Mouse (Mus musculus): ENCODE data around the gene Actr6. TPM values are rescaled to one million over a fixed set of nuclear protein-coding genes. Genes with fewer than 3 reads are reported as not detected.
A peak's percentile ranks its signal among the peaks of the same experiment; 100 is the strongest.

The Actr6 gene
- 10 to 100 TPM; 11.5 to 12.2 TPM for total RNA-seq (2021)

GRCm38 (mm10) chr10:89732001-89732794 lies at the start of gene Actr6:
Actr6 (minus strand) TSS chr10:89732295.
- peak; percentile 82 for DNase-seq (ENCODE audit: low spot score)
- intact Hi-C loops (cut with DNase I): loop anchor here (2.0 kb wide), 1 partner anchor 45 kb away; the partner anchor contains the start of gene Scyl2

DNA sequence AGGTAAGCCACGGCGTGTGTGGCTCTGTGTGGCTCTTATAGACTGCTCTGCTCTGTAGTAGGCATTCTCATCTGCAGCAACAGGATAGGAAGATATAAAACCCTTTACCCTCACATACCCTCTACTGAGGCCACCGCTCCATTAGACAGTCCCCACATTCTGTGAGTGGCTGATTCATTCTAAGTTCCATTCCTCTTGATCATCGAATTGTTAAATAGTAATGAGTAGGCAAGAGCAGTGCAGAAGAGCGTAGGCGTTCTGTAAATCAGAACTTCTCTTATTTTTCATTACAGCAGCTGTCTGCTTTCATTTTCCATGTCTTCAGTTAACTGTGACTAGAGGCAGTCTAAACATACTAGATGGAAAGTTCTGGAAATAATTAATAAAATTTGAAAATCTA lies 43.9 kb upstream of the Actr6 start:
- no peak for DNase-seq (ENCODE audit: low spot score)
- intact Hi-C loops (cut with DNase I): no loop called here

DNA sequence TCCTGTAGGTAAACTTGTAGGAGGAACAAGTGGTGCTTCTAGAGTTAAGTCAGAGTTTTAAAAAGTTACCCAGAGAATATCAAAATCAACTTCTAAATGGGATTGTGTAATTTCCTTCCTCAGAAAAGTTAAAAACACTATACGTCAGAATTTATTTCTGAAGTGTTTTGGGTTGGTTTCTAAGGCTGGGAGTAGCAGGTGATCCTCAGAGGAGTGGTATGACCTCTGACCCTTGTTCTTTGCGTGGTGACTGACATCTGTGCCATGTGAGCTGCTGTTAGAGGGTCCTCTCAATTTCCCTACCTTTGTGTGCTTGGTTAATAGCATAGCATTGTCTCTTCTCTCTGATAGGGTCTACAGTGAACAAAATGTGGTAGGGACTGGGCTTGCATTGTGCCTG lies 39.8 kb upstream of the Actr6 start:
- intact Hi-C loops (cut with DNase I): no loop called here
- no peak for DNase-seq (ENCODE audit: low spot score)

- no peak for DNase-seq (ENCODE audit: low spot score)
- intact Hi-C loops (cut with DNase I): no loop called here
These were observed 37.0 kb upstream of the Actr6 start for GRCm38 (mm10) chr10:89769096-89769495.

- DNase-seq (ENCODE audit: low spot score): no peak
- intact Hi-C loops (cut with DNase I): no loop called here
These were observed 36.4 kb upstream of the Actr6 start for GRCm38 (mm10) chr10:89768352-89769020.

- DNase-seq (ENCODE audit: low spot score): no peak
- intact Hi-C loops (cut with DNase I): no loop called here
These were observed 34.0 kb upstream of the Actr6 start for GRCm38 (mm10) chr10:89765790-89766714.

DNA sequence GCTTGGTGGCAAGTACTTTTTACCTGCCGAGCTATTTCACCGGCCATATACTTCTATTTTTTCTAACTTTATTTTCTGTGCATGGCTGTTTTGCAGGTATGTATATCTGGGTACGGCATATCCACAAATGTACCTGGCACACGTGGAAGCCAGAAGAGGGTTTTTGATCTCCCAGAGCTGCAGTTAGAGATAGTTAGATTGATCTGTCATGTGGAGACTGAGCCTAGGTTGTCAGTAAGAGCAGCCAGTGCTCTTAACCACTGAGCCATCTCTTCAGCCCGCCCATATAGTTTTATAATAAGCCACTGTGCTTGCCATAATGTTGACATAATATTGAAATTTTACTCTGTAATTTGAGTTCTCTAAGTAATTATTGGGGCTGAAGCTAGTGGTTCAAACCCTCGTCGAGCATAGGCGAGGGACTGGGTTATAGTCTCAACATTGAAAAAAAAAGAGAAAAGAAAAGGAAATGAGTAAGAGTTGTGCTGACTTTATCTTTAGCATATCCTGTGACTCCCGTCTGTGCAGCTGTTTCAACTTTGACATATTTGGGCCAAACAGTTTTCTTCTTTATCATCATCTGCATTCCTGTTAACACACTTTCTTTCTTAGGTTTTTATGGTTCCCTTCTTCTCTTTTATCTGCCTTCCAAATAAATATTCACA lies 32.5 kb upstream of the Actr6 start:
- intact Hi-C loops (cut with DNase I): no loop called here
- DNase-seq (ENCODE audit: low spot score): no peak

DNA sequence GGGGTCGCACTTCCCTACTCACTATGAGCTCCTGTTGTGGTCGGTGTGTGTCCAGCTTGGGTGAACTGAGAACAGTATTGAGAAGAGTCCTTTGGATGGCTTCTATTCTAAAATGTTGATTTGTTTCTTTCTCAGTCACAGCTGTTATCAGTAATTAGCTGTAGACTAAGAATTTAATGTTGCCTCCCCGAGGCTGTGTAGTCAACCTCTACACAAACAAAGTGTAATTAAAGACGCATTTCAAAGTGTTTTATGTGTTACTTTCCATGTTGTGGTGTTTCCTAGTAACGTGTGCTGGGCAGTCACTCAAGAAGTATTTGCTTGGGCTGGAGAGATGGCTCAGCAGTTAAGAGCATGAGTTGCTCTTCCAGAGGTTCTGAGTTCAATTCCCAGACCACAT lies 28.7 kb upstream of the Actr6 start:
- intact Hi-C loops (cut with DNase I): no loop called here
- no peak for DNase-seq (ENCODE audit: low spot score)

DNA sequence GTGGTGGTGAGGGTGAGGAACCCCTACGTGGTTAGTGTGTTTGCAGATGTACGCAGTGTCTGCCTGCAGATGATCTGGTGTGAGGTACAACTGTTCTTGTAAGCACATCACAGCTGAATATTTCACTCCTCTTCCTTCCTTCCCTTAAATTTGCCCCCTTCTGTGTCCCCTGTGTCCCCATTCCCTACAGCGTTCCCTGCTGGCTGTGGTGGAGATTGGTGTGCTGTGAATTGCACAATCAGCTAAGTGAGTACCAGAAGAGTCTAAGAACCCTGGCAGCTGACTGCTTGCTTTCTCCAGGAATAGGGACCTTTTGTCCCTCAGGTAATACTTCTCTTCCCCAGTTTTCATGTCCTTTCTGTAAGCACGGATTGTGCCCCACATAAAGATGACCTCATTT lies 23.1 kb upstream of the Actr6 start:
- intact Hi-C loops (cut with DNase I): no loop called here
- no peak for DNase-seq (ENCODE audit: low spot score)

GRCm38 (mm10) chr10:89751069-89751468 lies 19.0 kb upstream of the Actr6 start:
- DNase-seq (ENCODE audit: low spot score): no peak
- intact Hi-C loops (cut with DNase I): no loop called here

- no peak for DNase-seq (ENCODE audit: low spot score)
- intact Hi-C loops (cut with DNase I): no loop called here
These were observed 16.5 kb upstream of the Actr6 start for GRCm38 (mm10) chr10:89748619-89749018.

GRCm38 (mm10) chr10:89747911-89748310 lies 15.8 kb upstream of the Actr6 start:
- DNase-seq (ENCODE audit: low spot score): no peak
- intact Hi-C loops (cut with DNase I): no loop called here

DNA sequence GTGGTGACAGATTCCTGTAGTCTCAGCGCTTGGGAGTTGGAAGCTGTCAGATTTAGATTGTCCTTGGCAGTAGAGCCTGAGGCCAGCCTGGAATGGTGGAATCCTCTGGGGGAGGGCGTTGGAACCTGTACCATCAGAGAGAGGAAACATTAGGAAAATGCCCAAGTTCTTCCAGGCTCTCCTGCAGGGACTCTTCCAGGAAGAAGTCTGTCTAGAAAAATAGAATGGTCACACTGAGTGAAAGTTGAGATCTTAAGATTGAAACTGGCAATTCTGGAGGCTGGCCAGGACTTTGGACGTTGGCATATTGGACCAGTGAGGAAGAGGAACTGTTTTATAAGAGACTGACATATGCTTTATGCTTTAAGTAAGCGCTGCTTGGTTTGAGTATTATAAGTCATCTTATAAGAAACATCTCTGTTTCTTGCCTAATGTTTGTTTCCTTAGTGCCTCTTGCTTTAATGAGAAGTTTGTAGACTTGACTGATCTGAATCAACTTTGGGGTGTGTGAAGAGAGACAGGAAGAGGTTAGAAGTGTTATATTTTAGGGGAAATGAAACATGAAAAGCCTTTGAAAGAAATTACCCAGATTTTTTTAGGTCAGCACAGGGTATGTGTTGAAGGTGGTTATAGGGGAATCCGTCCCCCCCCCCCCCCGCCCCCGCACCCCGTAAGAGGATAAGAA lies 15.3 kb upstream of the Actr6 start:
- intact Hi-C loops (cut with DNase I): no loop called here

DNA sequence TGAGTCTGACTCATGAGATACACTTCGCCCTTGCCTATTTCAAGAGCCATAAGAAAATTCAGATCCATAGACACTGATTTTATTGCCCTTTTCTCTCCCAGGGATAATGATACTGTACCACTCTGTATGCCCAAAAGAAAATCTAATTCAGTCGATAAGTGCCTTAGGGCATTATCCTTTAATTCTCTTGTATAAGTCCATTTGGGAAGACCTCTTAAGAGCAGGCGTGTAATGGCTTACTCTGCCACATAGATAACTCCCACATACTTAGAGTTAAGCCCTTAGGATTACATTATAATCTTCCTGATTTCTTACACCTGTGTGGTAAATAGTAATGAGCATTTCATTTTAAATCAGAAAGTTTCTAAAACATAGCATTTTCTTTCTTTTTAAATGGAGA lies 14.5 kb upstream of the Actr6 start:
- intact Hi-C loops (cut with DNase I): no loop called here
- DNase-seq (ENCODE audit: low spot score): no peak

More for the DNA sequence above, 15.3 kb upstream of the Actr6 start:
- DNase-seq (ENCODE audit: low spot score): no peak

- intact Hi-C loops (cut with DNase I): loop anchor here (2.0 kb wide), 1 partner anchor 15 kb away; no protein-coding TSS in a partner anchor
- no peak for DNase-seq (ENCODE audit: low spot score)
These were observed 13.5 kb upstream of the Actr6 start for GRCm38 (mm10) chr10:89745666-89746020.

DNA sequence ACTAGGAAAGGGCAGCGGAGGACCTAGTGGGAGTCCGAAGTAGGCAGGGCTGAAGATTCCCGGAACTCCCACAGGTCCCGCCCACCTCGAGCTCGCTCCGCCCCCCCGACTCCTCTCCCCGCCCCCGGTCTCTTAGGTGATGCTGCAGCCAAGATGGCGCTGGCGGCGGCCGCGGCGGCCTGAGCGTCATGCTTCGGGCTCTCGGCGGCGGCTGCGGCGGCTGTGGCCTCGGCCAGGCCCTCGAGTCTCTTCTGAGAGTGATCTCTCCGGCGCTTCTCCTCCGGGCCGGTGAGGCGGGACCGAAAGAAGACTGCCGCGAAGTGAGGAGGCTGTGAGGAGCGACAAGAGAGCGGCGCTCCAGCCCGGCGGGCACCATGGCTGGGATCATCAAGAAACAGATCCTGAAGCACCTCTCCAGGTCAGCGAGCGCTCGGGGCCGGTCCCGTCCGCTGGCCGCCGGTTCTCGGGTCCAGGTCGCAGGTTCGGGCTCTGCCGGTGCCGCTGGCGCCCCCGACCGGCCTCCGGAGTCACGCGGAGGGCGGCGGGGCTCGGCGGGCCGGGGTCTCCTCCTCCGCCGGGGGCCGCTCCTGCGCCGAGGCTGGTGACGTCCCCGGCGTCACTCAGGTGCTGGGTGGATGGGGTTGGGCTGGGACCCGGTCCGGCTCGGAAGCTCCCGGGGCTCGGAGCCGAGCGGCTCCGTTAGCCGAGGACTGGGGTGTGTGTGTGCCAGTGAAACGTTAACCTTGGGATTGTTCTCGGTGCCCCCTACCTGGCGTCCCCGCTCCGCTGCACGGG lies 13.0 kb upstream of the Actr6 start, which contains the start of gene Uhrf1bp1l:
Uhrf1bp1l (plus strand) TSS at position 121 of the 795 bp plus-strand sequence.
- intact Hi-C loops (cut with DNase I): loop anchor here (2.0 kb wide), 1 partner anchor 14 kb away; no protein-coding TSS in a partner anchor
- peak; percentile 78 for DNase-seq (ENCODE audit: low spot score)

- DNase-seq (ENCODE audit: low spot score): no peak
- intact Hi-C loops (cut with DNase I): loop anchor here (2.0 kb wide), 1 partner anchor 14 kb away; no protein-coding TSS in a partner anchor
These were observed 12.2 kb upstream of the Actr6 start for GRCm38 (mm10) chr10:89744341-89744740.

DNA sequence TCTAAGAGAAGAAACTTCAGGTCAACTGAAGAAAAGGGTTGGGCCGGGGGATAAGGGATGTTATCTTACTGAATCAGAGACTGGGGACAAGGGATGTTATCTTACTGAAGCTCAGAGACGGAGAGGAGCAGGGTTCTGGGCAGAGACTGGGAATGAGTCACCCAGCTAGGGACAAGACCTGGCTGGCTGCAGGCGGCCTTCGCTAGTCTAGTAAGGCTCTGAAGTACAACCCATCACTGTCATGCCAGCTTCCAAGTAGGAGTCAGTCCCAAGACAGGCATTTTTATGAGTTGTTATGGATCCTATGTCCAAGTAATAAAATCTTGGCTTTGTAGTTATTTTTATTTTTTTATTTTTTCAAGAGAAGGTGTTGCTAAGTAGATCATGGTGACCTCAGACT lies 11.2 kb upstream of the Actr6 start:
- DNase-seq (ENCODE audit: low spot score): no peak
- intact Hi-C loops (cut with DNase I): no loop called here
